Mouse (Mus musculus) hindlimb bud, embryonic 11.5 days (tissue): ENCODE results near the gene Inhba.

Experiments used
- DNase-seq: peaks from one replicate; pipeline ENCODE4 v3.0.0-alpha.2; 2012; ENCODE audit warnings: low read depth, low spot score; ENCODE audit errors: extremely low spot score

Inhba gene

GRCm38 (mm10) chr13:16011372-16012242 lies at the start of gene Inhba:
Gene Inhba (plus strand): TSS chr13:16011851.
- DNase-seq, result no peak

GRCm38 (mm10) chr13:15976584-15976983 lies 35.1 kb upstream of the Inhba start:
- DNase-seq, result no peak

GRCm38 (mm10) chr13:15979551-15979950 lies 32.1 kb upstream of the Inhba start:
- DNase-seq, result no peak

GRCm38 (mm10) chr13:15982041-15982440 lies 29.6 kb upstream of the Inhba start:
- no peak for DNase-seq

GRCm38 (mm10) chr13:15985761-15986160 lies 25.9 kb upstream of the Inhba start:
- no peak for DNase-seq

GRCm38 (mm10) chr13:15986172-15986571 lies 25.5 kb upstream of the Inhba start:
- no peak for DNase-seq

GRCm38 (mm10) chr13:15995314-15995713 lies 16.3 kb upstream of the Inhba start:
- no peak for DNase-seq

- no peak for DNase-seq
These were observed 6.1 kb upstream of the Inhba start for GRCm38 (mm10) chr13:16005517-16005916.

- DNase-seq, result no peak
These were observed 3.9 kb upstream of the Inhba start for GRCm38 (mm10) chr13:16007748-16008147.

GRCm38 (mm10) chr13:16008348-16008747 lies 3.3 kb upstream of the Inhba start:
- DNase-seq, result no peak

GRCm38 (mm10) chr13:16009766-16010465 lies 1.7 kb upstream of the Inhba start:
- DNase-seq, result no peak

- no peak for DNase-seq
These were observed 1.1 kb upstream of the Inhba start for GRCm38 (mm10) chr13:16010586-16010985.

GRCm38 (mm10) chr13:16012243-16012887 lies 714 bp downstream of the Inhba start:
- DNase-seq, result no peak

- no peak for DNase-seq
These were observed 2.5 kb downstream of the Inhba start for GRCm38 (mm10) chr13:16014166-16014565.

- DNase-seq, result no peak
These were observed 4.9 kb downstream of the Inhba start for GRCm38 (mm10) chr13:16016506-16016905.

- no peak for DNase-seq
These were observed 5.7 kb downstream of the Inhba start for GRCm38 (mm10) chr13:16017338-16017737.

- DNase-seq, result no peak
These were observed 6.1 kb downstream of the Inhba start for GRCm38 (mm10) chr13:16017777-16018176.

GRCm38 (mm10) chr13:16018807-16019510 lies 7.3 kb downstream of the Inhba start:
- no peak for DNase-seq

GRCm38 (mm10) chr13:16020659-16021058 lies 9.0 kb downstream of the Inhba start:
- DNase-seq, result no peak

- no peak for DNase-seq
These were observed 9.5 kb downstream of the Inhba start for GRCm38 (mm10) chr13:16021181-16021580.

GRCm38 (mm10) chr13:16021849-16022248 lies 10.2 kb downstream of the Inhba start:
- no peak for DNase-seq
